Mouse (Mus musculus): Measurements from ENCODE around the gene Usp35. TPM values are rescaled to one million over a fixed set of nuclear protein-coding genes. Genes with fewer than 3 reads are reported as not detected.

Gene Usp35
- polyA plus RNA-seq, 1 experiment, result 9.1 TPM

DNA sequence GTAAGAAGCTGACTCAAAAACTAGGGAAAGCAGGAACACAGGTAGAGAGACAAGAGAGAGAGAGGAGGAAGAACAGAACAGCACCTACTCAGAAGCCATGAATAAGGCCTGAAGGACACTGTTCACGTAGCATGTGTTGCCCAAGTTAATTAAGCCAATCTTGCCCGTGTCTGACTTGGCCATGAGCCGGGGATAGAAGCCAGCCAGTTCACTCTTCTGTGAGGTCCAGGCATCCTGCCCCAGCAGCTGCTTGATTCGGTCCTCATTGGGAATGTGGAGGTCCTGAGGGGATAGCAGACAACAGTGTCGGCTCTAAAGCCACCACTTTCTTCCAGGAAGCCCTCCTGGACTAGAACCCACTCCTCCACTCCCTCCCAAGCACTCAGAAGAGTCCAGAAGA lies 17.2 kb downstream of the Usp35 start:
- TF ChIP-seq POLR2A (IDR thresholded peaks at IDR 0.05; ENCODE audit: insufficient read depth, low read length) (no peak), CTCF (IDR thresholded peaks at IDR 0.05; ENCODE audit: low read depth, low read length) (no peak), EP300 (IDR thresholded peaks at IDR 0.05; ENCODE audit: insufficient read depth, low read depth, low read length) (no peak)
- Histone ChIP-seq H3K36me3 (ENCODE audit: control insufficient read depth, insufficient read depth, low read length, poor library complexity, severe bottlenecking) (no peaks in the 10 kb centered on the region), H3K9ac (ENCODE audit: low read depth, poor library complexity, severe bottlenecking) (no peak overlapping the region), H3K9me3 (replicated peaks; ENCODE audit: control insufficient read depth, insufficient read depth, low read length, poor library complexity, severe bottlenecking) (no peaks in the 10 kb centered on the region), H3K27me3 (ENCODE audit: control insufficient read depth, insufficient read depth, low read length, poor library complexity, severe bottlenecking) (no peaks in the 10 kb centered on the region), H3K4me3 (ENCODE audit: low read depth, low read length) (no peak overlapping the region), H3K4me1 (ENCODE audit: control insufficient read depth, insufficient read depth, low read length) (no peaks in the 10 kb centered on the region), H3K27ac (ENCODE audit: insufficient read depth, low read length) (no peak overlapping the region)

DNA sequence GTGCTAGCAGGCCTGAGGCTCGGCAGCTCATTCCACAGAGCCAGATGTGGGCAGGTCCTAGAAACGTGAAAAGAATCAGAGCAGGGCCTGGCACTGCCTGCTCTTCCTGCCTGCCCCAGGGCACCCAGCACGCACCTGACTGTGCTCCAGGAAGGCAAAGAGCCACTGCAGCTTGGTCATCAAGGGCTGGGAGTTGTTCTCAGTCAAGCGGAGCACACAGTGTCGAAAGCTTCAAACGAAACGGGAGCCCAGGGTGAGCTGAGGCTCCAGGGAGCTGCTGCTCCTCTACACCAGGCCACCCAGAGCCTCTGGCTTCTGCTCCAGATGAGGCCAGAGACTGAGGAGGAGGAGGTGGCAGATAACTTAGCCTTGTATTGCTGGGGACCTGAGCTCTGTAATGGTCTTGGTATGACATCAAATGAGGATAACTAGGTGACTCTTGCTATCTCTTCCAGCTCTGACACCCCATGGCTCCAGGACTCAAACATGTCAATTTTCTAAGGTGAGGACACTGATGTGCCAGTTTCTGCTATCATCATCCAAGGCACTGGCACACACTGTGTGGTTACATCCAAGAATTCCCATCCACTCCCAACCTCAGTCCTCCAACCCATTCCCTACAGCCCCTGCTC lies 18.3 kb downstream of the Usp35 start:
- Histone ChIP-seq H3K9ac (ENCODE audit: low read depth, poor library complexity, severe bottlenecking) (no peak overlapping the region), H3K4me1 (ENCODE audit: control insufficient read depth, insufficient read depth, low read length) (no peaks in the 10 kb centered on the region), H3K9me3 (replicated peaks; ENCODE audit: control insufficient read depth, insufficient read depth, low read length, poor library complexity, severe bottlenecking) (no peaks in the 10 kb centered on the region), H3K36me3 (ENCODE audit: control insufficient read depth, insufficient read depth, low read length, poor library complexity, severe bottlenecking) (no peaks in the 10 kb centered on the region), H3K27ac (ENCODE audit: insufficient read depth, low read length) (no peak overlapping the region), H3K4me3 (ENCODE audit: low read depth, low read length) (no peak overlapping the region), H3K27me3 (ENCODE audit: control insufficient read depth, insufficient read depth, low read length, poor library complexity, severe bottlenecking) (no peaks in the 10 kb centered on the region)
- TF ChIP-seq EP300 (IDR thresholded peaks at IDR 0.05; ENCODE audit: insufficient read depth, low read depth, low read length), result no peak
- TF ChIP-seq POLR2A (IDR thresholded peaks at IDR 0.05; ENCODE audit: insufficient read depth, low read length), result no peak
- no peak for TF ChIP-seq CTCF (IDR thresholded peaks at IDR 0.05; ENCODE audit: low read depth, low read length)

DNA sequence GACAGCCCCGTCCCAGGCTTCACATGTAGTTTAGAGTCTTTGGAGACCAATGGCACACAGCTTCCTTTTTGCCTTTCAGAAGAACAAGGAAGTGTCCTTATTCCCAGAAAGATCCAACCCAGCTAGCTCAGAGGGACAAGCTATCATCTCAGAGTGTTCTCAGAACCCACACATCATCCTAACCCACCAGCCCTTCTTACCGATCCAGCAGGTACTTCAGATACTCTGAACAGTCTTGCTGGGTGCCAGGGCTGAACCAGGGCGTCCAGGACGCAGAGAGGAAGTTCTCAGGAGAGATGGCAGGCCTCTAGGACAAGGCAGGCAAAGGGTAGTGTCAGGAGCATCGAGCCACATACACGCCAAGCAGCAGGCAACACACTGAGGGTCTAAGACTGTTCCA lies 19.0 kb downstream of the Usp35 start:
- H3K4me3 ChIP-seq (ENCODE audit: low read depth, low read length), result no peak overlapping the region
- no peak overlapping the region for H3K9ac ChIP-seq (ENCODE audit: low read depth, poor library complexity, severe bottlenecking)
- no peaks in the 10 kb centered on the region for H3K4me1 ChIP-seq (ENCODE audit: control insufficient read depth, insufficient read depth, low read length)
- H3K36me3 ChIP-seq (ENCODE audit: control insufficient read depth, insufficient read depth, low read length, poor library complexity, severe bottlenecking), result no peaks in the 10 kb centered on the region
- H3K9me3 ChIP-seq (replicated peaks; ENCODE audit: control insufficient read depth, insufficient read depth, low read length, poor library complexity, severe bottlenecking), result no peaks in the 10 kb centered on the region
- TF ChIP-seq EP300 (IDR thresholded peaks at IDR 0.05; ENCODE audit: insufficient read depth, low read depth, low read length) (no peak), CTCF (IDR thresholded peaks at IDR 0.05; ENCODE audit: low read depth, low read length) (no peak), POLR2A (IDR thresholded peaks at IDR 0.05; ENCODE audit: insufficient read depth, low read length) (no peak)
- H3K27ac ChIP-seq (ENCODE audit: insufficient read depth, low read length), result no peak overlapping the region
- no peaks in the 10 kb centered on the region for H3K27me3 ChIP-seq (ENCODE audit: control insufficient read depth, insufficient read depth, low read length, poor library complexity, severe bottlenecking)

DNA sequence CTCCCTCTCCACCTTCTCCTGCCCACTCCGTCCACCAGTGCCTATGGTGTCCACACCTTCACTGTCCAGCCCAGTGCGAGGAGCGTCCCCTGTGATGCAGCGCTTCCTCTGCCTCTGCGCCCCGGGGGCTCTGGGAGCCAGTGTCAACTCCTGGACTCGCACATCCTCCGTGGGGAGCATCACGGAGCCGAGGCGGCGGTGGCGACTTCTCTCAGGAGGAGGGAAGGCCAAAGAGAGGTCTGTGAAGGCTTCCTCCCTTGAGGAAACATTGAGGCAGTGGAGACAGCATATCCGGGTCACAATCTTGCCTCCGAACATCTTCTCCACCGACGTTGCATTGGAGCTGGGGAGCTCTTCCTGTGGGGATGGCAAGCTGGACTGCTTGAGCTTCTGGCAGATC lies 19.6 kb downstream of the Usp35 start:
- H3K9me3 ChIP-seq (replicated peaks; ENCODE audit: control insufficient read depth, insufficient read depth, low read length, poor library complexity, severe bottlenecking), result no peaks in the 10 kb centered on the region
- H3K27ac ChIP-seq (ENCODE audit: insufficient read depth, low read length), result no peak overlapping the region
- H3K4me3 ChIP-seq (ENCODE audit: low read depth, low read length), result no peak overlapping the region
- no peak for TF ChIP-seq CTCF (IDR thresholded peaks at IDR 0.05; ENCODE audit: low read depth, low read length)
- TF ChIP-seq EP300 (IDR thresholded peaks at IDR 0.05; ENCODE audit: insufficient read depth, low read depth, low read length), result no peak
- TF ChIP-seq POLR2A (IDR thresholded peaks at IDR 0.05; ENCODE audit: insufficient read depth, low read length), result no peak
- no peaks in the 10 kb centered on the region for H3K27me3 ChIP-seq (ENCODE audit: control insufficient read depth, insufficient read depth, low read length, poor library complexity, severe bottlenecking)
- no peaks in the 10 kb centered on the region for H3K4me1 ChIP-seq (ENCODE audit: control insufficient read depth, insufficient read depth, low read length)
- no peaks in the 10 kb centered on the region for H3K36me3 ChIP-seq (ENCODE audit: control insufficient read depth, insufficient read depth, low read length, poor library complexity, severe bottlenecking)
- no peak overlapping the region for H3K9ac ChIP-seq (ENCODE audit: low read depth, poor library complexity, severe bottlenecking)

DNA sequence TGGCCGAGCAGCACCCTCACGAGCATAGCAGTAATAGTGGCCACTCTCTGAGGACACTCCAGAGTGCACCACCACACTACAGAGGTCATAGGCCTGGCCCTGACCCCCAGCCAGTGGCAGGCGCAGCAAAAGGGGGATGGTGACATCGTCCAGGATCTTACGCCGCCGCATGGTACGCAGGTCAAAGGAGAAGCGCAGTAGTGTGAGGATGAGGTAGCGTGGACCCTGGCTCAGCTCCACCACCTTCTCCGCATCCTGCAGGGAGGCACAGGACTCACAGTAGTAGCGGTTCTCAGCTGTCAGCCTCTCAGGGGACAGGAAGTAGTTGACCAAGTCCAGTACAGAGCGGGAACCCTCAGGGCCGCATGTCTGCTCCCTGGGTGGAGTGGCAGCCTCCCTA lies 20.2 kb downstream of the Usp35 start:
- Histone ChIP-seq H3K4me1 (ENCODE audit: control insufficient read depth, insufficient read depth, low read length) (no peaks in the 10 kb centered on the region), H3K9ac (ENCODE audit: low read depth, poor library complexity, severe bottlenecking) (no peak overlapping the region), H3K36me3 (ENCODE audit: control insufficient read depth, insufficient read depth, low read length, poor library complexity, severe bottlenecking) (no peaks in the 10 kb centered on the region), H3K4me3 (ENCODE audit: low read depth, low read length) (no peak overlapping the region), H3K27ac (ENCODE audit: insufficient read depth, low read length) (no peak overlapping the region), H3K9me3 (replicated peaks; ENCODE audit: control insufficient read depth, insufficient read depth, low read length, poor library complexity, severe bottlenecking) (no peaks in the 10 kb centered on the region), H3K27me3 (ENCODE audit: control insufficient read depth, insufficient read depth, low read length, poor library complexity, severe bottlenecking) (no peaks in the 10 kb centered on the region)
- no peak for TF ChIP-seq CTCF (IDR thresholded peaks at IDR 0.05; ENCODE audit: low read depth, low read length)
- TF ChIP-seq POLR2A (IDR thresholded peaks at IDR 0.05; ENCODE audit: insufficient read depth, low read length), result no peak
- TF ChIP-seq EP300 (IDR thresholded peaks at IDR 0.05; ENCODE audit: insufficient read depth, low read depth, low read length), result no peak

DNA sequence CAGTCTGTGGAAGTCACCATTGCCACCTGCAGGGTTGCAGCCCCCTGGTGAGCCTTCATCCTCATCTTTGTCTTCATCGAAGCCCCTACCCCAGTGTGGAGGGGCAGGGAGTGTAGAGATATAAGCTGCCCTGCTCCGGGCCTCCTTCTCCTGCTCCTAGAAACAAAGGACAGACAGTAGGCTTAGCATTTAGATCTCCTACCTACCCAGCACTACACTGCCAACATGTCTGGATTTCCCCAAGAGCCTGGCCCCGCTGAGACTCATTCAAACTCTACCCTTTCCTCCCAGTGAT lies 21.5 kb downstream of the Usp35 start:
- H3K9ac ChIP-seq (ENCODE audit: low read depth, poor library complexity, severe bottlenecking), result no peak overlapping the region

More for the DNA sequence above, 21.5 kb downstream of the Usp35 start:
- Histone ChIP-seq H3K9me3 (replicated peaks; ENCODE audit: control insufficient read depth, insufficient read depth, low read length, poor library complexity, severe bottlenecking) (no peaks in the 10 kb centered on the region), H3K27me3 (ENCODE audit: control insufficient read depth, insufficient read depth, low read length, poor library complexity, severe bottlenecking) (no peaks in the 10 kb centered on the region), H3K36me3 (ENCODE audit: control insufficient read depth, insufficient read depth, low read length, poor library complexity, severe bottlenecking) (no peaks in the 10 kb centered on the region), H3K4me3 (ENCODE audit: low read depth, low read length) (no peak overlapping the region), H3K4me1 (ENCODE audit: control insufficient read depth, insufficient read depth, low read length) (no peaks in the 10 kb centered on the region), H3K27ac (ENCODE audit: insufficient read depth, low read length) (no peak overlapping the region)
- TF ChIP-seq POLR2A (IDR thresholded peaks at IDR 0.05; ENCODE audit: insufficient read depth, low read length) (no peak), CTCF (IDR thresholded peaks at IDR 0.05; ENCODE audit: low read depth, low read length) (no peak), EP300 (IDR thresholded peaks at IDR 0.05; ENCODE audit: insufficient read depth, low read depth, low read length) (no peak)
